Mouse (Mus musculus) right cerebral cortex, postnatal 36 days (tissue): ENCODE results near the gene Ppp1r2.

Experiments used
- DNase-seq, 2 experiments: peaks; one replicate each; pipeline ENCODE4 v3.0.0; 2022; ENCODE audit warnings: low spot score in 2 of 2, mixed read lengths in 1 of 2

Gene Ppp1r2

DNA sequence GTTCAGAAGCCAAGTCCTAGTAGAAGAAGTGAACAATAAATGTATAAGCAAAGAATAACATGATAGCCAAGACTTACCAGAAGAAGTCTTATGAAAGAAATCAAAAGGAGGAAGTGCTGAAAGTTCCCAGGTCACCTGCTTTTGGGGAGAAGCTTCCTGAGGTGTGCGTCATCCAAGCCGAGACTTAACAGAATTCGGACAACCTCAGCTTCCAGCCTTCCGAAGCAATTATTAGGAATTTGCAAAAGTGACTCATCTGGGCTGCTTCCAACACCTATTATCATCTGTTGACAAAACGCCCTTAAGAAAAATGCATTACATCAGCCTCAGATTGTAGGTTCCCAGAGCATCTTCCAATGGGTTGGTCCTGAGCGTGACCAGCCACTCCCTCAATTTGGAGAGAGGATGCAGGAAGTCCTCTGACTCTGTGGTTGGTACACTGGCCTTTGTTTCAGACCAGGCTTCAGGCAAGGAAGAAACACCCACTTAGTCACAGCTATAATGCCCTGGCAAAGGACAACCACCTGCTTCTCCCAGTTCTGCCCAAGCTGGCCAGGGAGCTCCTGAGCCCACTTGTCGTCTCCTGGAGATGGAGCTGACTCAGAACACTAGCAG is 15.8 kb upstream of the Ppp1r2 start:
- DNase-seq: no peak

- peak; percentile 67 to 86 for DNase-seq
These were observed 15.2 kb upstream of the Ppp1r2 start for GRCm38 (mm10) chr16:31290281-31290680.

DNA sequence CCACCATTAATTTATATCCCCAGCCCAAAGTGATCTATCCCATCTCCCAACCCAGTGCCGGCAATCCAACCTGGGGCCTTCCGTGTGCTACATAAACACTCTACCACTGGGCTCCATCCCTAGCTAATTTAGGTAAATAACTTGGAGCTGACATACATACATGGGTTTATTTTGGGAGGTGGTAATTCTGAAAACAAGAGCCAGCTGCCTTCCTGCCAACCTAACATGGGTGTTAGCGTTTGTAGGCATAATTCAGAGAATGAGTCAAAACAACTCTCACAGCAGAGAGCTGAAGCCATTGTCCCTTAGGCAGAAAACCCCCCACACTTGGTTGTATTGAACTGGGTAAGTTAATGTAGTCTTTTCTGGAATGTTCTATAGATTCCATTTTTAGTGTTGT is 12.6 kb upstream of the Ppp1r2 start:
- DNase-seq: peak in 1 of 2 experiments; percentile 67

DNA sequence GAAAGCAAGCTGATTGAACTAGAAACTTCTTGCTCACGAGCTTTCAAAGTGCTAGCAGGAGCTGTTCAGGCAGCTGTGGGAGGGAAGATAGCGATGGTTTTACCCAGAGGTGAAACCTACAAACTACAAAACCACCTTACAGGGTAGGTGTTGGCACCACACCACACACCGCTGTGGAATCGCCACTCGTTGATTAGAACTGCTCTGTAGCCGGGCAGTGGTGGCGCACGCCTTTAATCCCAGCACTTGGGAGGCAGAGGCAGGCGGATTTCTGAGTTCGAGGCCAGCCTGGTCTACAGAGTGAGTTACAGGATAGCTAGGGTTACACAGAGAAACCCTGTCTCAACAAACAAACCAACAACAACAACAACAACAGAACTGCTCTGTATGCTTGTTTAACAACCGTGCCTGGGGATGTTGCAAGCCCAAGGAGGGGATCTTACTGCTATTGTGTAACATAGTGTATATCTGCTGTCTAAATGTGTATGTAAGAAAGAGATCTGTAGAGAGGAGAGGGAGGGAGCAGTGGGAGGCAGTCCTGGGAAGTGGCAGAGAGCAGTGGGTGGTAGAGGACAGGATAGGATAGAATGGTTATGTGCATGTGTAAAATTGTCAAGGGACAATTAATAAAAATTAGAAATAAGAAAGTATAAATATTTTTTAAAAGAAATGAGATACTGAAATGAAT is 11.9 kb upstream of the Ppp1r2 start:
- DNase-seq: no peak

GRCm38 (mm10) chr16:31281981-31282380 is 6.9 kb upstream of the Ppp1r2 start:
- no peak for DNase-seq

DNA sequence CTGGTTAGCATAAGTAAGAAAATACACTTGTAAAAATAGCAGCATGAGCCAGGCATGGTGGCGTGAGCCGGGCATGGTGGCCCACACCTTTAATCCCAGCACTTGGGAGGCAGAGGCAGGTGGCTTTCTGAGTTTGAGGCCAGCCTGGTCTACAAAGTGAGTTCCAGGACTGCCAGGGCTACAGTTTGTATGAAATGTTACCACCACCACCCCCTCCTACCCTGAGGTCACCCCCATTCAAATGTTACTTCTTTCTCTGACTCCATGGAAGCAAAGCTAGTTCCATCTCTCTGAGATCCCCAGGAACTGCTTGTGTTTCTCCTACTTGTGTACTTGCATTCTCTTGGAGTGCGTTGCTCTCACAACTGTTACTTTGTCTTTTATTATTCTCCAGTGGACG is 5.1 kb upstream of the Ppp1r2 start:
- DNase-seq: no peak

GRCm38 (mm10) chr16:31278581-31278980 is 3.5 kb upstream of the Ppp1r2 start:
- no peak for DNase-seq

GRCm38 (mm10) chr16:31278081-31278480 is 3.0 kb upstream of the Ppp1r2 start:
- no peak for DNase-seq

- DNase-seq: no peak
These were observed 1.9 kb upstream of the Ppp1r2 start for GRCm38 (mm10) chr16:31276962-31277361.

DNA sequence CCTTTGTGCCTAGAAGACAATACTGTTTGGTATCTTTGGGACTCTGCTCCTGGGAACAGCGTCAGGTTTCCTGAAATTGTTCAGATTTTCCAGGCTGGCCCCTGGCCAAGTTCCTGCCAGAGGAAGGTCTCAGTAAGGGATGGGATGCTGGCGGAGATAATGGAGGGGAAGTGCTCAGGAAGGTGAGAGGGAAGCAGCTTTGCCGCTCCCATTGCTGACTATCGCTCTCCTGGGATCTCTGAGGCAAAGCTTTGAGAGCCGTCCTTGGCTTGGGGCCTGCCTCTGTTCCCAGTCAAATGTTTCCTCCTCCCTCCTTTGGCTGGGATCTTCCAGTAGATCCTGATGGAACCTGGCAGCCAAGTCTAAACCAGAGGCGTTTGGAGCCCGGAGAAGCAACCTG is 1.5 kb upstream of the Ppp1r2 start:
- peak in 1 of 2 experiments; percentile 35 for DNase-seq

DNA sequence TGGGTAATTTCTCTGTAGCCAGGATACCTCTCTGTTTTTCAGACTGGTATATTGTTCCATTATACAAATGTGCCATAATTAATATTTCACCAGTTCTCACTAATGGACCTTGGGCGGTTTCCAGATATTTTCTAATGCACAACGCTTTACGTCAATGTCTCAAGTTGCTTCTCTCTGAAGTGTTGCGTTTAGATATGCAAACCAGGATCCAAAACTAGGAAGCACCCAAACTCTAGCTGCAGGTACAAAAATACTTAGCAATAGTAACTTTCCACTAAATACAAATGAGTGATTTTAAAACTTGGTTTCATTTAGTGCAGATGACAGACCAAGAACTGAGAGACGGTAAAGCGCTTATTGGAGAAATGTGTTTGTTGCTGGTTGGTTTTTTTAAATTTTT is 993 bp downstream of the Ppp1r2 start:
- DNase-seq: no peak

DNA sequence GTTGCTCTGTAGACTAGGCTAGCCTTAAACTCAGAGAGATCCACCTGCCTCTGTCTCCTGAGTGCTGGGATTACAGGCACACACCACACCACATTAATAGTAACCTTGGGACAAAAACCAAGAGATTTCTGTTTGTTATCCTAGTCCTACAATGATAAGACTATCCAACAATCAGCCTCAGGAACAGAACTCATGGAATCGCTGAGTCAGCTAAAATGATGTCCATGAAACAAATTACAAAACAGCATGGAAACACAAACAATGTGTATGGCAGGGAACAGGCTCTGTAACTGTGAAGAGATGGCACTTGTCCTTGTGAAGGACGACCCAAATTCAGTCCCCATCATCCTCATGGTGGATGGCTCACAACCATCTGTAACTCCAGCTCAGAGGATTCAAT is 8.4 kb downstream of the Ppp1r2 start:
- no peak for DNase-seq

DNA sequence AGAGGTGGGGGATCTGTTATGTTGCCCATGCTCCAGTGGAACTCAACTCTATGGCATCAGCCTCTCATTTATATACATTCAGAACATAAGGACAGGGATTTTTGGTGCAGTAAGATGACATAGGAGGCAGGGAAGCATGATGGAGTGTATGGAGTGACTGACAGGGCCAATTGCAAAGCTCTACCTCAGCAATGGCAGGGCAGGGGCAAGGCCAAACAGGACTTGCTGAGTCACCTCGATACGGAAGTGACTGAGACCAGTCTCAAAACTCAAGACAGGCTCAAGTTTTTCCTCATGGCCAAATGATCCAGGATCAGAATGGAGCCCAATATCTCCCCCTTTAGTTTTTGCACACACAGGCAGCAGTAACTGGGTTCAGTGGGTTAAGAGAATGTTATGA is 18.9 kb downstream of the Ppp1r2 start:
- no peak for DNase-seq

- no peak for DNase-seq
These were observed 19.4 kb downstream of the Ppp1r2 start for GRCm38 (mm10) chr16:31255685-31256084.

DNA sequence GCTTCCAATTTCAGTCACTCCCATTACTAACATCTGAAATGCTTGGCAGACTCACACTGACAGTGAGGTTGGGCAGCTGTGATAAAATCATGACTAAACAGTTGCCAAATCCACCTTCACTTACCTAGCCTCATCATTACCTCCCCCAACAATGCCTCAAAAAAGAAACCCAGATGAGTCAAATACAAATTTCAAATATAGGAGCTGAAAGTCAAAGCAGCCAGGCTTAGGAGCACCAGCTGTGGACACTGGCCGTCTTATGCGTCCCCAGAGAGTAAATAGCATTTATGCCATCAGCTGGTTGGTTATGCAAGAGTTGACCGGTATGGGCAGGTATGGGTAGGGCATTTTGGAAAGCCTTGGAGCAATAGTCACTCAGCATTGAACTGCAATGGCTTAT is 25.7 kb downstream of the Ppp1r2 start:
- DNase-seq: no peak

GRCm38 (mm10) chr16:31248717-31249116 is 26.4 kb downstream of the Ppp1r2 start:
- no peak for DNase-seq

DNA sequence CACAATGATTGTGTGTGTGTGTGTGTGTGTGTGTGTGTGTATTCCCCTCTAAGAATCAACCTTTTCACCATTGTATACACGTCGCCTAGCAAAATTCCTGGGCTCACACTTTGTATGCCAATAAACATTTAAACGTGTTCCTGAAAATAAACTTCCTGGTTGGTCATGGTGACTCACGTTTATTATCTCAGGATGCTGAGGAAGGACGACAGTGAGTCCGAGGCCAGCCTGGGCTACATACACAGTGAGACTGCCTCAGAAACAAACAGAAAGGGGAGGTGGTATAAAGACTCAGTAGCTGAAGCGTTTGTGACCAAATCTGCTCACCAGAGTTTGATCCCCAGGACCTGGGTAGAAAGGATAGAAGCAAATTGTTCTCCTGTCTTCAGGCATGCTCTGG is 27.6 kb downstream of the Ppp1r2 start:
- no peak for DNase-seq

- DNase-seq: no peak
These were observed 31.0 kb downstream of the Ppp1r2 start for GRCm38 (mm10) chr16:31244053-31244452.

DNA sequence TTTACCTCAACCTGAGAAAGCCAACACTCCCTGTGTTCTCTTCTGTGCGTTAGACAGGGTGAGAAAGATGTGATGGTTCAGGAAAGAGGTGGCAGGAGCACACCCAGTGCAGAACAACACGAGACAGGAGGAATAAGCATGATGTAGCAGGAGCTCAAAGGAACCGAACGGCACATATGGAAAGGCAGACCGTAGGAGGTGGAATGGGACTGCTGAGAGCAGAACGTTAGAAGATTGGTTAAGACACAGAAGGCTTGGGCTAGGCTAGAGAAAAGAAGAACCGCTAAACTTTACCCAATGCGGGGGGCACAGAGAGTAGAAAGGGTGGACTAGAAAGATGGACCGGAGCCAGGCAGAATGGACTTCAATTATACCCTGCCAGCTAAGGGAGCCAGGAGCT is 33.6 kb downstream of the Ppp1r2 start:
- peak in 1 of 2 experiments; percentile 71 for DNase-seq

DNA sequence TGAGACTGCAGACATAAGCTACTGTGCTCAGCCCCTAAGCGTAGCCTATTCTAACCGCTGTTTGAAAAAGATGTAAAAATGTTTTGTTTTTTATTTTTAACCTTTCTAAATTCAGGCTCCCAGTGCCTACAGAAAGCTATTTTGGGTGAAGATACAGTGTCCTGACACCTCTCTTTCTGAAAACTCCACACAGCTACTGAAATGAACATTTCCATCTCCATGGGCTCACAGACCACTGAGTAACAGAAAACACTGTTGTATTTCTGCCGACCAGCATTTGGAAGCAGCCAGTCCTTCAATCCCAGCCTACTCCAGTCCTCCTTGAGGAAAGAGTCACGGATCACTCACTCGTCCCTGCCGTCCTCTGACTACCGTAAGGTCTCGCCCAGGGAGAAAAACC is 34.5 kb downstream of the Ppp1r2 start:
- DNase-seq: peak in 1 of 2 experiments; percentile 45

GRCm38 (mm10) chr16:31238281-31238680 is 36.8 kb downstream of the Ppp1r2 start:
- no peak for DNase-seq

DNA sequence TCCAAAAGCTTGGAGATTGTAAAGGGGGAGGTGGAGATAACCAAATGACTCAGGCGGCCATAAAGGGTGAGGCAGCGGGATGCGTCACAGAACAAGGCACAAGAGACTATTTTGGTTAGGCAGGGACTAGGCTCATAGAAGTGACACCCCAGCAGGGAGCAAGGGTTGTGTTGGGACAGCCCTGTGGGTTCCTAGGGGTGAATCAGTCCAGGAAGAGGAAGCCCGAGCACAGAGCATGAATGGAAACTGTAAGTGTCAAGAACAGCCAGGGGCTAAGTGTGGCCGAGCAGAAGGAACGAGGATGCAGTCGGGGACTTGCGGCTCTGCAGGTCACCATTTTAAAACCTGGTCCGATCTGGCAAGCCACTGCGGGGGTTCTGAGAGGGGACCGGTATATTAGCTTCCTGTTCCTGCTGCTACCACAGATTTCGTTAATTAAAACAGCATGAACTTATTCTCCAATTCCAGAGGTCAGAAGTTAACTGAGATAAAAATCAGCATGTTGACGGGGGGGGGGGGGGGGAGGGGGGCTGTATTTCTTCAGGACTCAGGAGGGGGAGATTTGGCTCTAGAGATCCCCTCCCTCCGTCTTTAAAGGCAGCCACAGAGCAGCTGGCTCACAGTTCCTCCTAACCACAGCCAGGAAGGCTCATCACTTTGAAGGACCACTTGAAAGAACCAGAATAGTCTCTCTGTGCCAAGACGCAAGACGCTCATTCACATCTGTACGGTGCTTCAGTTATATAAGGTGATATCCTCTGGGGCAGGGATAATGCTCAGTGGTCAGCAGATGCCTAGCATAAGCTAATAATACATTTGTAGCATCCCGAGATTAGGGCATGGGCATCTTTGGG is 39.4 kb downstream of the Ppp1r2 start:
- DNase-seq: no peak
